Mouse (Mus musculus) bone marrow macrophage, adult 2 months (primary cell): ENCODE data around the gene Gria4. TPM values are rescaled to one million over a fixed set of nuclear protein-coding genes. Genes with fewer than 3 reads are reported as not detected.

Experiments used
- H3K27ac ChIP-seq: 2 replicates; pipeline ENCODE4 v1.5.1; 2012; ENCODE audit warnings: low read depth, low read length; ENCODE audit not compliant: insufficient read depth
- H3K4me1 ChIP-seq: 2 replicates; pipeline ENCODE4 v1.6.1; 2012; ENCODE audit warnings: low read length; ENCODE audit not compliant: control insufficient read depth, insufficient read depth
- H3K4me3 ChIP-seq: 2 replicates; pipeline ENCODE4 v1.5.1; 2012; ENCODE audit warnings: mild to moderate bottlenecking, low read length, moderate library complexity; ENCODE audit not compliant: insufficient read depth
- CTCF ChIP-seq: IDR thresholded peaks from 2 replicates; pipeline ENCODE4 v1.5.1; 2012; ENCODE audit warnings: low read depth, mild to moderate bottlenecking, low read length, moderate library complexity
- POLR2A ChIP-seq: IDR thresholded peaks from 2 replicates; pipeline ENCODE4 v1.6.1; 2012; ENCODE audit warnings: mild to moderate bottlenecking, low read depth, low read length, borderline replicate concordance
- polyA plus RNA-seq: library from polyadenylated mRNA; stranded (reverse); fragments of >200 nt; gene quantifications from 2 replicates; pipeline ENCODE4 v1.2.4, GENCODE M21; 2012; ENCODE audit not compliant: missing spikeins, insufficient read depth, insufficient read length

Gria4 gene
- polyA plus RNA-seq, 1 experiment = not detected

GRCm38 (mm10) chr9:4604236-4604635, 191.8 kb downstream of the Gria4 start:
- H3K4me1 ChIP-seq = no peaks in the 10 kb centered on the region
- H3K4me3 ChIP-seq = no peak overlapping the region
- no peak overlapping the region for H3K27ac ChIP-seq
- TF ChIP-seq POLR2A (no peak), CTCF (no peak)

GRCm38 (mm10) chr9:4601788-4602187, 194.2 kb downstream of the Gria4 start:
- no peak overlapping the region for H3K4me3 ChIP-seq
- TF ChIP-seq CTCF (no peak), POLR2A (no peak)
- no peak overlapping the region for H3K27ac ChIP-seq
- no peaks in the 10 kb centered on the region for H3K4me1 ChIP-seq

- Histone ChIP-seq H3K4me1 (no peaks in the 10 kb centered on the region), H3K27ac (no peak overlapping the region), H3K4me3 (no peak overlapping the region)
- TF ChIP-seq CTCF = no peak
- no peak for TF ChIP-seq POLR2A
Observed at GRCm38 (mm10) chr9:4573596-4573995, 222.4 kb downstream of the Gria4 start.

DNA sequence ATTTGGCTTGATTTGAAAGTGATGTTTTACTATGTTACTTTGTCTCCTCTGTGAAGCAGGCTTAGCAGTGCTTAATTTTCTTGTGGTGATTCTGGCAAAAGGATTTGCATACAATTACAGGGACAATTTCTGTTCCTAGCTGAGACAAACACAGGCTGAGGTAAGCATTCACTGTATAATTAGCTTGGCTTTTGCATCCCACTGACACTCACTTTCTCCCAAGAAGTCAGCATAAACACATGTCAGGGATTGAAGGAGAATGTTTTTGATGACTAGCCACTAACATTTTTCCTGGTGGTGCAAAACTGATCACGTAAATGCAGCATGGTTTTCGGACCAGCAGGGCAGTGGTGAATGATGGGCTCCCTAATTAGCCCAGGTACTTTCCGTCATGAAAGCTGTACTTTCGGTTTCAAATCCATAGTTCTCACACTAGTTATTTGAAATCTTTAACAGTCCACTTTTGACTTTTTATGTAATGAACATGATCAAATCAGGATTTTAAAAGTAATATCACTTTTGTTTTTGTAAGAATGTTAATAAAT, 240.5 kb downstream of the Gria4 start:
- Histone ChIP-seq H3K27ac (no peak overlapping the region), H3K4me1 (no peaks in the 10 kb centered on the region), H3K4me3 (no peak overlapping the region)
- TF ChIP-seq CTCF (no peak), POLR2A (no peak)

DNA sequence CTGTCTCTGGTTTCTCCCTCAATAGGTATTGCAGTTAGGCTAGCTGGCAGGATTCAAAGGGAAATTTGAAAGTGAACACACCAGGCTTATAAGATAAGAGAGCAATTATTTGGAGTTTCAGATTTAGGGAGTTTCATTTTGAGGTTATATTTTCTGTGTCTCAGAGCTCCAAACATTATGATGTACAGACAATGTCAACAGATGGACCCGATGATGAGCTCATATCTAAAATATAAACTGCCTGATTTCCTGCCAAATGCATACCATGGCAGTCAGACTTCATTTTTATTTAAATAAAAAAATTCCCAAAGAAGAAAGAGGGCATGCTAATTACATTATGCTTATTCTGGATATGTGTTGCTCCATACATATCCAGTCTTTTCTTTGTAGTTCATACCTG, 256.8 kb downstream of the Gria4 start:
- TF ChIP-seq CTCF (no peak), POLR2A (no peak)
- H3K4me3 ChIP-seq = no peak overlapping the region
- no peaks in the 10 kb centered on the region for H3K4me1 ChIP-seq
- no peak overlapping the region for H3K27ac ChIP-seq

- TF ChIP-seq CTCF (no peak), POLR2A (no peak)
- no peaks in the 10 kb centered on the region for H3K4me1 ChIP-seq
- H3K4me3 ChIP-seq = no peak overlapping the region
- no peak overlapping the region for H3K27ac ChIP-seq
Observed at GRCm38 (mm10) chr9:4536514-4537150, 259.4 kb downstream of the Gria4 start.

DNA sequence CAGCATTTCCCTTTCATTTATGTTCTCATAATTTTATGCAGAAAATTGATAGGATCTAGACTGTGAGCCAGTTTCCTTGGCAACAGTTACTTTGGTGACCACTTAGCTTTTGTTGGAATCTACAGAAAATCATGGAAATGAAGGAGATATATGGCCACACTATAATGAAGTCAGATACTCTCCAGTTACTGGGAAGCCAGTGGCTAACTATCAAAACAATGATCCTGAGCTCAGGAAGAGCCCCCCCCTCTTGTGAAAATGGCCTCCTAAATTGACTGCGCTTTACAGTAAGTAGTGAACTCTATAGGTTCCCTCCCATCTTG, 281.5 kb downstream of the Gria4 start:
- no peak overlapping the region for H3K4me3 ChIP-seq
- no peak for TF ChIP-seq POLR2A
- no peak overlapping the region for H3K27ac ChIP-seq
- H3K4me1 ChIP-seq = no peaks in the 10 kb centered on the region

- Histone ChIP-seq H3K4me1 (no peaks in the 10 kb centered on the region), H3K4me3 (no peak overlapping the region), H3K27ac (no peak overlapping the region)
- TF ChIP-seq CTCF = no peak
- TF ChIP-seq POLR2A = no peak
Observed at GRCm38 (mm10) chr9:4513796-4514562, 282.1 kb downstream of the Gria4 start.

DNA sequence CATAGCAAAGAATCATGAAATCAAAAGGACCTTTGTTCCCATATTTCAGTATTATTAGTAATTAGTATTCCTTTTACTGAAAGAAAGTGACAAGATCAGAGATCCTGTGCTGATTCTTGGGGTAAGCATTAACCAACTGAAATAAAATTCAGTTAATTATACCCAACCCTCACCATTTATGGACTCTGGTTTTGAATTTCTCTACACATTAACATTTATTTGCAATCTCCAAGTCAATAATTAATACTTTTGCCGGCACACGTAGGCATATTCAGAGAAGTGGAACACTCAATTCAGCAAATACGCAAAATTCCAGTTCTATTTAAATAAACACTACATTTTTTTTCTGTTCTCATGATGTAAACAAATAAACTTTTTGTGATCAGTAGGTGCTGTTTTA, 289.9 kb downstream of the Gria4 start:
- H3K4me1 ChIP-seq = no peaks in the 10 kb centered on the region
- no peak for TF ChIP-seq POLR2A
- no peak for TF ChIP-seq CTCF
- H3K4me3 ChIP-seq = no peak overlapping the region
- no peak overlapping the region for H3K27ac ChIP-seq

DNA sequence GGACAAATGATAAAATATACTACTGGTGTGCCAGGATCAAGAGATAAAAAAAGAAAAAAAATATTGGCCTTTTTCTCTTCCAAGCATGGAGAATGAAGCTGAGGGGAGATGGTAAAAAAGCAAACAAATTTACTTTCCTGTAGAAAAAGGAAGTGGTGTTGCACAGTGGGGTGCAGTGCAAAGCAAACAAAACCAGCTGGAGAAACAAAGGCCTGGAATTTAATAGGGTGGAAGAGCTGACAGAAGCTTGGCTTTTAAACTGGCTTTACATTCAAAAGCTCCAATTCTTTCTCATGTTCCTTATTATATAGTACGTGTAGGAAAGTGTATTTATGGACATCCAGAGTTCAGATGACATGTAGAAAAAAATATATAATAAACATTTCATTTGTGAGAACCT, 290.9 kb downstream of the Gria4 start:
- Histone ChIP-seq H3K4me3 (no peak overlapping the region), H3K27ac (no peak overlapping the region), H3K4me1 (no peaks in the 10 kb centered on the region)
- TF ChIP-seq CTCF = no peak
- TF ChIP-seq POLR2A = no peak
